Mouse (Mus musculus): ENCODE results near the gene Wscd2.
"Not testable (repeated sequence)": the region's sequence is repeated elsewhere in the genome, so short reads cannot be mapped to it uniquely, and the experiment has no call there.

Gene Wscd2

GRCm38 (mm10) chr5:113586458-113586849 is 96.3 kb downstream of the Wscd2 start:
- DNase-seq: not testable (repeated sequence)

GRCm38 (mm10) chr5:113590010-113590640 is 100.0 kb downstream of the Wscd2 start:
- no peak for DNase-seq

- peak; percentile 64 for DNase-seq
Observed at GRCm38 (mm10) chr5:113591166-113591565, 101.0 kb downstream of the Wscd2 start.

GRCm38 (mm10) chr5:113591751-113592230 is 101.7 kb downstream of the Wscd2 start:
- DNase-seq: peak; percentile 93

- peak; percentile 83 for DNase-seq
Observed at GRCm38 (mm10) chr5:113593911-113594705, 104.0 kb downstream of the Wscd2 start.

- no peak for DNase-seq
Observed at GRCm38 (mm10) chr5:113596252-113596651, 106.1 kb downstream of the Wscd2 start.

- DNase-seq: no peak
Observed at GRCm38 (mm10) chr5:113596780-113597353, 106.7 kb downstream of the Wscd2 start.

GRCm38 (mm10) chr5:113600181-113600580 is 110.0 kb downstream of the Wscd2 start:
- DNase-seq: no peak

GRCm38 (mm10) chr5:113600803-113601202 is 110.7 kb downstream of the Wscd2 start:
- no peak for DNase-seq

- DNase-seq: no peak
Observed at GRCm38 (mm10) chr5:113603471-113603870, 113.3 kb downstream of the Wscd2 start.

- no peak for DNase-seq
Observed at GRCm38 (mm10) chr5:113604758-113605157, 114.6 kb downstream of the Wscd2 start.

- DNase-seq: no peak
Observed at GRCm38 (mm10) chr5:113606121-113606520, 116.0 kb downstream of the Wscd2 start.

GRCm38 (mm10) chr5:113606961-113607785 is 117.0 kb downstream of the Wscd2 start:
- DNase-seq: no peak

- no peak for DNase-seq
Observed at GRCm38 (mm10) chr5:113607941-113608431, 117.9 kb downstream of the Wscd2 start.

- DNase-seq: no peak
Observed at GRCm38 (mm10) chr5:113608511-113608910, 118.4 kb downstream of the Wscd2 start.

- no peak for DNase-seq
Observed at GRCm38 (mm10) chr5:113609891-113610290, 119.8 kb downstream of the Wscd2 start.

GRCm38 (mm10) chr5:113610490-113610889 is 120.4 kb downstream of the Wscd2 start:
- DNase-seq: no peak

- no peak for DNase-seq
Observed at GRCm38 (mm10) chr5:113611131-113611530, 121.0 kb downstream of the Wscd2 start.

- no peak for DNase-seq
Observed at GRCm38 (mm10) chr5:113611771-113612233, 121.7 kb downstream of the Wscd2 start.

GRCm38 (mm10) chr5:113618716-113619115 is 128.6 kb downstream of the Wscd2 start:
- no peak for DNase-seq

GRCm38 (mm10) chr5:113619151-113619550 is 129.0 kb downstream of the Wscd2 start:
- no peak for DNase-seq

GRCm38 (mm10) chr5:113620130-113620716 is 130.1 kb downstream of the Wscd2 start:
- no peak for DNase-seq

Measured in right cerebral cortex, adult 18-20 months (tissue).